Mouse (Mus musculus): ENCODE data around the gene Vmn1r55. TPM values are rescaled to one million over a fixed set of nuclear protein-coding genes. Genes with fewer than 3 reads are reported as not detected.

Gene Vmn1r55
- polyA plus RNA-seq, 1 experiment from 2014 or later, result not detected

GRCm38 (mm10) chr7:5101066-5101663 is 48.3 kb downstream of the Vmn1r55 start:
- Histone ChIP-seq H3K36me3 (ENCODE audit: control insufficient read depth, insufficient read depth, low read length) (peaks cover 22% of the 10 kb centered on the region), H3K4me1 (ENCODE audit: control insufficient read depth, insufficient read depth, low read length) (no peaks in the 10 kb centered on the region), H3K9me3 (replicated peaks; ENCODE audit: control insufficient read depth, low read length, poor library complexity, severe bottlenecking) (no peaks in the 10 kb centered on the region), H3K4me3 (ENCODE audit: low read depth, low read length) (no peak overlapping the region), H3K4me2 (ENCODE audit: low read length) (no peak overlapping the region), H3K27ac (ENCODE audit: low read length) (no peak overlapping the region), H3K9ac (ENCODE audit: low read depth, low read length) (no peak overlapping the region), H3K27me3 (ENCODE audit: control insufficient read depth, insufficient read depth, low read depth, low read length) (no peaks in the 10 kb centered on the region)
- WGBS, result 89% methylated on average over 10 of the region's 10 CpGs
- no peak for ATAC-seq

GRCm38 (mm10) chr7:5099796-5100195 is 49.7 kb downstream of the Vmn1r55 start:
- WGBS, result 88% methylated on average over 3 of the region's 3 CpGs
- Histone ChIP-seq H3K27ac (ENCODE audit: low read length) (no peak overlapping the region), H3K4me2 (ENCODE audit: low read length) (no peak overlapping the region), H3K36me3 (ENCODE audit: control insufficient read depth, insufficient read depth, low read length) (peaks cover 33% of the 10 kb centered on the region), H3K9me3 (replicated peaks; ENCODE audit: control insufficient read depth, low read length, poor library complexity, severe bottlenecking) (no peaks in the 10 kb centered on the region), H3K9ac (ENCODE audit: low read depth, low read length) (no peak overlapping the region), H3K4me3 (ENCODE audit: low read depth, low read length) (no peak overlapping the region), H3K27me3 (ENCODE audit: control insufficient read depth, insufficient read depth, low read depth, low read length) (no peaks in the 10 kb centered on the region), H3K4me1 (ENCODE audit: control insufficient read depth, insufficient read depth, low read length) (no peaks in the 10 kb centered on the region)
- no peak for ATAC-seq

- H3K4me3 ChIP-seq (ENCODE audit: low read depth, low read length), result no peak overlapping the region
- no peaks in the 10 kb centered on the region for H3K27me3 ChIP-seq (ENCODE audit: control insufficient read depth, insufficient read depth, low read depth, low read length)
- ATAC-seq, result no peak
- no peaks in the 10 kb centered on the region for H3K4me1 ChIP-seq (ENCODE audit: control insufficient read depth, insufficient read depth, low read length)
- WGBS, result 93% methylated on average over 5 of the region's 5 CpGs
- no peaks in the 10 kb centered on the region for H3K9me3 ChIP-seq (replicated peaks; ENCODE audit: control insufficient read depth, low read length, poor library complexity, severe bottlenecking)
- H3K27ac ChIP-seq (ENCODE audit: low read length), result no peak overlapping the region
- H3K4me2 ChIP-seq (ENCODE audit: low read length), result no peak overlapping the region
- no peak overlapping the region for H3K9ac ChIP-seq (ENCODE audit: low read depth, low read length)
- peaks cover 34% of the 10 kb centered on the region for H3K36me3 ChIP-seq (ENCODE audit: control insufficient read depth, insufficient read depth, low read length)
These were observed 50.7 kb downstream of the Vmn1r55 start for GRCm38 (mm10) chr7:5098769-5099168.

GRCm38 (mm10) chr7:5092831-5093510 is 56.5 kb downstream of the Vmn1r55 start:
- H3K4me3 ChIP-seq (ENCODE audit: low read depth, low read length), result no peak overlapping the region
- H3K36me3 ChIP-seq (ENCODE audit: control insufficient read depth, insufficient read depth, low read length), result peaks cover 24% of the 10 kb centered on the region

GRCm38 (mm10) chr7:5092381-5092780 is 57.1 kb downstream of the Vmn1r55 start:
- Histone ChIP-seq H3K4me2 (ENCODE audit: low read length) (no peak overlapping the region), H3K4me1 (ENCODE audit: control insufficient read depth, insufficient read depth, low read length) (no peaks in the 10 kb centered on the region), H3K36me3 (ENCODE audit: control insufficient read depth, insufficient read depth, low read length) (peaks cover 18% of the 10 kb centered on the region), H3K9ac (ENCODE audit: low read depth, low read length) (no peak overlapping the region), H3K27ac (ENCODE audit: low read length) (no peak overlapping the region), H3K9me3 (replicated peaks; ENCODE audit: control insufficient read depth, low read length, poor library complexity, severe bottlenecking) (no peaks in the 10 kb centered on the region), H3K4me3 (ENCODE audit: low read depth, low read length) (no peak overlapping the region), H3K27me3 (ENCODE audit: control insufficient read depth, insufficient read depth, low read depth, low read length) (no peaks in the 10 kb centered on the region)
- no peak for ATAC-seq
- WGBS, result 89% methylated on average over 6 of the region's 6 CpGs

More at GRCm38 (mm10) chr7:5092831-5093510, 56.5 kb downstream of the Vmn1r55 start:
- Histone ChIP-seq H3K4me1 (ENCODE audit: control insufficient read depth, insufficient read depth, low read length) (no peaks in the 10 kb centered on the region), H3K27ac (ENCODE audit: low read length) (no peak overlapping the region), H3K27me3 (ENCODE audit: control insufficient read depth, insufficient read depth, low read depth, low read length) (no peaks in the 10 kb centered on the region), H3K4me2 (ENCODE audit: low read length) (no peak overlapping the region), H3K9ac (ENCODE audit: low read depth, low read length) (no peak overlapping the region), H3K9me3 (replicated peaks; ENCODE audit: control insufficient read depth, low read length, poor library complexity, severe bottlenecking) (no peaks in the 10 kb centered on the region)
- 91% methylated on average over 21 of the region's 21 CpGs for WGBS
- ATAC-seq, result no peak

GRCm38 (mm10) chr7:5091008-5091728 is 58.3 kb downstream of the Vmn1r55 start:
- Histone ChIP-seq H3K36me3 (ENCODE audit: control insufficient read depth, insufficient read depth, low read length) (peaks cover 14% of the 10 kb centered on the region), H3K4me3 (ENCODE audit: low read depth, low read length) (no peak overlapping the region), H3K9ac (ENCODE audit: low read depth, low read length) (no peak overlapping the region), H3K4me1 (ENCODE audit: control insufficient read depth, insufficient read depth, low read length) (no peaks in the 10 kb centered on the region), H3K9me3 (replicated peaks; ENCODE audit: control insufficient read depth, low read length, poor library complexity, severe bottlenecking) (no peaks in the 10 kb centered on the region), H3K4me2 (ENCODE audit: low read length) (no peak overlapping the region), H3K27me3 (ENCODE audit: control insufficient read depth, insufficient read depth, low read depth, low read length) (no peaks in the 10 kb centered on the region), H3K27ac (ENCODE audit: low read length) (no peak overlapping the region)
- no peak for ATAC-seq
- WGBS, result 95% methylated on average over 15 of the region's 15 CpGs

GRCm38 (mm10) chr7:5089853-5090252 is 59.6 kb downstream of the Vmn1r55 start:
- H3K27me3 ChIP-seq (ENCODE audit: control insufficient read depth, insufficient read depth, low read depth, low read length), result no peaks in the 10 kb centered on the region
- H3K4me1 ChIP-seq (ENCODE audit: control insufficient read depth, insufficient read depth, low read length), result no peaks in the 10 kb centered on the region
- no peak overlapping the region for H3K4me2 ChIP-seq (ENCODE audit: low read length)
- WGBS, result 97% methylated on average over 15 of the region's 15 CpGs
- H3K27ac ChIP-seq (ENCODE audit: low read length), result no peak overlapping the region
- H3K9ac ChIP-seq (ENCODE audit: low read depth, low read length), result no peak overlapping the region
- peaks cover 3% of the 10 kb centered on the region for H3K36me3 ChIP-seq (ENCODE audit: control insufficient read depth, insufficient read depth, low read length)
- no peak for ATAC-seq
- H3K4me3 ChIP-seq (ENCODE audit: low read depth, low read length), result no peak overlapping the region
- H3K9me3 ChIP-seq (replicated peaks; ENCODE audit: control insufficient read depth, low read length, poor library complexity, severe bottlenecking), result no peaks in the 10 kb centered on the region

- 94% methylated on average over 4 of the region's 4 CpGs for WGBS
- Histone ChIP-seq H3K27me3 (ENCODE audit: control insufficient read depth, insufficient read depth, low read depth, low read length) (no peaks in the 10 kb centered on the region), H3K4me1 (ENCODE audit: control insufficient read depth, insufficient read depth, low read length) (peaks cover 6% of the 10 kb centered on the region; the same call in 1 of the 2 replicates), H3K36me3 (ENCODE audit: control insufficient read depth, insufficient read depth, low read length) (peaks cover 2% of the 10 kb centered on the region; the same call in 1 of the 2 replicates), H3K9ac (ENCODE audit: low read depth, low read length) (no peak overlapping the region), H3K4me3 (ENCODE audit: low read depth, low read length) (no peak overlapping the region), H3K27ac (ENCODE audit: low read length) (no peak overlapping the region), H3K4me2 (ENCODE audit: low read length) (no peak overlapping the region), H3K9me3 (replicated peaks; ENCODE audit: control insufficient read depth, low read length, poor library complexity, severe bottlenecking) (no peaks in the 10 kb centered on the region)
- no peak for ATAC-seq
These were observed 61.6 kb downstream of the Vmn1r55 start for GRCm38 (mm10) chr7:5087886-5088285.

- H3K36me3 ChIP-seq (ENCODE audit: control insufficient read depth, insufficient read depth, low read length), result no peaks in the 10 kb centered on the region
- ATAC-seq, result no peak
- H3K9me3 ChIP-seq (replicated peaks; ENCODE audit: control insufficient read depth, low read length, poor library complexity, severe bottlenecking), result no peaks in the 10 kb centered on the region
- H3K27me3 ChIP-seq (ENCODE audit: control insufficient read depth, insufficient read depth, low read depth, low read length), result no peaks in the 10 kb centered on the region
- H3K9ac ChIP-seq (ENCODE audit: low read depth, low read length), result no peak overlapping the region
- no peak overlapping the region for H3K27ac ChIP-seq (ENCODE audit: low read length)
- peaks cover 13% of the 10 kb centered on the region for H3K4me1 ChIP-seq (ENCODE audit: control insufficient read depth, insufficient read depth, low read length)
- WGBS, result 76% methylated on average over 5 of the region's 5 CpGs
- H3K4me2 ChIP-seq (ENCODE audit: low read length), result no peak overlapping the region
- no peak overlapping the region for H3K4me3 ChIP-seq (ENCODE audit: low read depth, low read length)
These were observed 62.5 kb downstream of the Vmn1r55 start for GRCm38 (mm10) chr7:5086921-5087440.

All from midbrain, embryonic 16.5 days (tissue).